19 mouse cellular contexts compared by ENCODE assay signal in genomic region chr4:117672042-117672441, GRCm38 (mm10). TPM values are rescaled to one million over a fixed set of nuclear protein-coding genes. Genes with fewer than 3 reads are reported as not detected.
DNase-seq lines count a peak whose midpoint lies in the region; ATAC-seq lines count a peak whose summit lies in the region.
"Had no signal": no experiment of that assay in that cellular context is flagged by ENCODE, and none has a peak within 500 bp of the region (broad histone marks: within the 10 kb centered on the region; RNA-seq: fewer than 3 reads in every experiment).

No protein-coding gene starts in this region.

- no peak overlapping the region for H3K9ac ChIP-seq in forebrain, embryonic 12.5 days
- H3K9ac ChIP-seq in forebrain, embryonic 14.5 days (ENCODE audit: low read length): no peak overlapping the region
- H3K9ac ChIP-seq in kidney, embryonic 14.5 days (ENCODE audit: low read depth, low read length): no peak overlapping the region
- no peak overlapping the region for H3K9ac ChIP-seq in neural tube, embryonic 11.5 days (ENCODE audit: low read length)
- H3K9ac ChIP-seq: liver, embryonic 15.5 days had no signal

- peak; percentile 31; the same call in 1 of the 2 replicates for ATAC-seq in forebrain, embryonic 12.5 days (ENCODE audit: low FRiP score)
- ATAC-seq in forebrain, embryonic 14.5 days: no peak
- peak; percentile 71 for ATAC-seq in kidney, embryonic 14.5 days (ENCODE audit: low FRiP score, low TSS enrichment)
- 0 out of 2 replicates have a peak, but pooled peaks have one; percentile 10 for ATAC-seq in neural tube, embryonic 11.5 days (ENCODE audit: insufficient read depth, low FRiP score, low TSS enrichment)

- H3K4me3 ChIP-seq in forebrain, embryonic 12.5 days (replicated peaks): no peak overlapping the region
- no peak overlapping the region for H3K4me3 ChIP-seq in forebrain, embryonic 14.5 days (ENCODE audit: low read depth, low read length)
- H3K4me3 ChIP-seq in kidney, embryonic 14.5 days (ENCODE audit: low read length): no peak overlapping the region
- no peak overlapping the region for H3K4me3 ChIP-seq in neural tube, embryonic 11.5 days (ENCODE audit: low read depth, low read length)
- H3K4me3 ChIP-seq: left cerebral cortex, adult 2 months; liver, embryonic 15.5 days had no signal

- WGBS in forebrain, embryonic 12.5 days: 84% methylated on average over 9 of the region's 9 CpGs
- 77% methylated on average over 9 of the region's 9 CpGs for WGBS in forebrain, embryonic 14.5 days
- WGBS in kidney, embryonic 14.5 days: 22% methylated on average over 9 of the region's 9 CpGs
- 57% methylated on average over 9 of the region's 9 CpGs for WGBS in neural tube, embryonic 11.5 days

- H3K9me3 ChIP-seq in forebrain, embryonic 12.5 days: no peaks in the 10 kb centered on the region
- H3K9me3 ChIP-seq in forebrain, embryonic 14.5 days (replicated peaks; ENCODE audit: control insufficient read depth, low read length): no peaks in the 10 kb centered on the region
- H3K9me3 ChIP-seq in kidney, embryonic 14.5 days (ENCODE audit: control insufficient read depth, low read length): no peaks in the 10 kb centered on the region
- no peaks in the 10 kb centered on the region for H3K9me3 ChIP-seq in neural tube, embryonic 11.5 days (ENCODE audit: control insufficient read depth, low read length)
- H3K9me3 ChIP-seq: liver, embryonic 15.5 days had no signal

- H3K36me3 ChIP-seq in forebrain, embryonic 12.5 days (replicated peaks): peaks cover 44% of the 10 kb centered on the region
- H3K36me3 ChIP-seq in forebrain, embryonic 14.5 days (ENCODE audit: control insufficient read depth, insufficient read depth, low read length): peaks cover 40% of the 10 kb centered on the region
- peaks cover 41% of the 10 kb centered on the region for H3K36me3 ChIP-seq in kidney, embryonic 14.5 days (ENCODE audit: control insufficient read depth, insufficient read depth, low read length)
- H3K36me3 ChIP-seq in neural tube, embryonic 11.5 days (ENCODE audit: control insufficient read depth, insufficient read depth, low read length): peaks cover 6% of the 10 kb centered on the region

- H3K27me3 ChIP-seq in forebrain, embryonic 12.5 days: no peaks in the 10 kb centered on the region
- H3K27me3 ChIP-seq in forebrain, embryonic 14.5 days (replicated peaks; ENCODE audit: control insufficient read depth, insufficient read depth, low read length): no peaks in the 10 kb centered on the region
- no peaks in the 10 kb centered on the region for H3K27me3 ChIP-seq in kidney, embryonic 14.5 days (ENCODE audit: control insufficient read depth, insufficient read depth, low read length)
- no peaks in the 10 kb centered on the region for H3K27me3 ChIP-seq in neural tube, embryonic 11.5 days (ENCODE audit: control insufficient read depth, insufficient read depth, low read length)
- H3K27me3 ChIP-seq: liver, embryonic 15.5 days had no signal

- no peak overlapping the region for H3K4me2 ChIP-seq in forebrain, embryonic 12.5 days
- no peak overlapping the region for H3K4me2 ChIP-seq in forebrain, embryonic 14.5 days (ENCODE audit: low read length)
- no peak overlapping the region for H3K4me2 ChIP-seq in kidney, embryonic 14.5 days (replicated peaks; ENCODE audit: low read depth, low read length)
- H3K4me2 ChIP-seq in neural tube, embryonic 11.5 days (ENCODE audit: low read depth): no peak overlapping the region
- H3K4me2 ChIP-seq: liver, embryonic 15.5 days had no signal

- DNase-seq in forebrain, embryonic 14.5 days (ENCODE audit: low spot score): no peak
- DNase-seq in kidney, postnatal 25 days: no peak
- DNase-seq in neural tube, embryonic 11.5 days (ENCODE audit: low spot score): peak; percentile 46
- DNase-seq in neural tube, embryonic 10.5 days (ENCODE audit: extremely low spot score, low spot score): no peak
- DNase-seq in adrenal gland, postnatal 4 days (ENCODE audit: low spot score in 2 of 2): no peak
- DNase-seq: adrenal gland, adult 2 months; cerebellum, postnatal 25 days; kidney, adult 18-20 months; right cerebral cortex, adult 18-20 months; thymus, postnatal 36 days had no signal

- peaks cover 2% of the 10 kb centered on the region; the same call in 1 of the 2 replicates for H3K4me1 ChIP-seq in forebrain, embryonic 12.5 days
- no peaks in the 10 kb centered on the region for H3K4me1 ChIP-seq in forebrain, embryonic 14.5 days (ENCODE audit: control insufficient read depth, insufficient read depth, low read length)
- H3K4me1 ChIP-seq in kidney, embryonic 14.5 days (ENCODE audit: control insufficient read depth, insufficient read depth, low read length): no peaks in the 10 kb centered on the region
- peaks cover 5% of the 10 kb centered on the region for H3K4me1 ChIP-seq in neural tube, embryonic 11.5 days (ENCODE audit: control insufficient read depth, insufficient read depth, low read length)
- H3K4me1 ChIP-seq: liver, embryonic 15.5 days had no signal

- H3K27ac ChIP-seq in forebrain, embryonic 12.5 days: no peak overlapping the region
- no peak overlapping the region for H3K27ac ChIP-seq in forebrain, embryonic 14.5 days (ENCODE audit: low read depth, low read length)
- no peak overlapping the region for H3K27ac ChIP-seq in kidney, embryonic 14.5 days (ENCODE audit: low read depth, low read length)
- no peak overlapping the region for H3K27ac ChIP-seq in neural tube, embryonic 11.5 days (ENCODE audit: low read depth, low read length)
- H3K27ac ChIP-seq: left cerebral cortex, adult 2 months; liver, embryonic 15.5 days had no signal

RNA-seq across cellular contexts. Expression of gene Dmap1, which starts 10.0 kb away (rescaled TPM):
- 73.1 and 76.4 TPM in 2 replicates for polyA plus RNA-seq in forebrain, embryonic 12.5 days (2016; fragmentation: Nextera tagmentation; extraction: Ambion mirVana)
- polyA plus RNA-seq in forebrain, embryonic 14.5 days (2014; fragmentation: Nextera tagmentation; extraction: Ambion mirVana): 94.9 and 97.6 TPM in 2 replicates
- polyA plus RNA-seq in kidney, embryonic 14.5 days (2014; fragmentation: Nextera tagmentation; extraction: Ambion mirVana): 66.1 and 67.3 TPM in 2 replicates
- 80.3 and 85.3 TPM in 2 replicates for polyA plus RNA-seq in neural tube, embryonic 11.5 days (2014; fragmentation: Nextera tagmentation; extraction: Ambion mirVana)
- total RNA-seq in adrenal gland, postnatal 4 days (2021): 10 to 100 TPM; 49.0 to 49.2 TPM

RNA-seq across cellular contexts. Expression of gene Gm12845, which starts 52.2 kb away (rescaled TPM):
- polyA plus RNA-seq in forebrain, embryonic 12.5 days (2016; fragmentation: Nextera tagmentation; extraction: Ambion mirVana): not detected in 2 replicates
- not detected in 2 replicates for polyA plus RNA-seq in forebrain, embryonic 14.5 days (2014; fragmentation: Nextera tagmentation; extraction: Ambion mirVana)
- not detected in 2 replicates for polyA plus RNA-seq in kidney, embryonic 14.5 days (2014; fragmentation: Nextera tagmentation; extraction: Ambion mirVana)
- not detected in 2 replicates for polyA plus RNA-seq in neural tube, embryonic 11.5 days (2014; fragmentation: Nextera tagmentation; extraction: Ambion mirVana)
- total RNA-seq in adrenal gland, postnatal 4 days (2021): not detected
- total RNA-seq: adrenal gland, adult 2 months; left cerebral cortex, adult 2 months; megakaryocyte-erythroid progenitor cell, adult 5-6 weeks had no signal
- polyA plus RNA-seq: adrenal gland, adult 2 months; gonadal fat pad, adult 2 months; heart, embryonic 14.5 days; limb, embryonic 14.5 days; liver, embryonic 15.5 days; small intestine, adult 2 months had no signal
